Mouse (Mus musculus): ENCODE data around the gene Il10.

The Il10 gene

GRCm38 (mm10) chr1:131048946-131049345 lies 29.3 kb downstream of the Il10 start:
- DNase-seq (ENCODE audit: low read depth, low spot score): no peak

GRCm38 (mm10) chr1:131049361-131049806 lies 29.7 kb downstream of the Il10 start:
- DNase-seq (ENCODE audit: low read depth, low spot score): no peak

GRCm38 (mm10) chr1:131050011-131050410 lies 30.4 kb downstream of the Il10 start:
- DNase-seq (ENCODE audit: low read depth, low spot score): no peak

- no peak for DNase-seq (ENCODE audit: low read depth, low spot score)
Observed at GRCm38 (mm10) chr1:131050617-131051016, 31.0 kb downstream of the Il10 start.

- no peak for DNase-seq (ENCODE audit: low read depth, low spot score)
Observed at GRCm38 (mm10) chr1:131051073-131051472, 31.4 kb downstream of the Il10 start.

- peak; percentile 82 for DNase-seq (ENCODE audit: low read depth, low spot score)
Observed at GRCm38 (mm10) chr1:131053239-131053638, 33.6 kb downstream of the Il10 start.

- no peak for DNase-seq (ENCODE audit: low read depth, low spot score)
Observed at GRCm38 (mm10) chr1:131053656-131054055, 34.0 kb downstream of the Il10 start.

GRCm38 (mm10) chr1:131054251-131054650 lies 34.6 kb downstream of the Il10 start:
- DNase-seq (ENCODE audit: low read depth, low spot score): no peak

- no peak for DNase-seq (ENCODE audit: low read depth, low spot score)
Observed at GRCm38 (mm10) chr1:131058431-131058830, 38.8 kb downstream of the Il10 start.

GRCm38 (mm10) chr1:131059411-131059810 lies 39.8 kb downstream of the Il10 start:
- DNase-seq (ENCODE audit: low read depth, low spot score): no peak

GRCm38 (mm10) chr1:131059841-131060240 lies 40.2 kb downstream of the Il10 start:
- no peak for DNase-seq (ENCODE audit: low read depth, low spot score)

GRCm38 (mm10) chr1:131060290-131061253 lies 40.9 kb downstream of the Il10 start:
- DNase-seq (ENCODE audit: low read depth, low spot score): peak; percentile 48

- no peak for DNase-seq (ENCODE audit: low read depth, low spot score)
Observed at GRCm38 (mm10) chr1:131061740-131062254, 42.2 kb downstream of the Il10 start.

- no peak for DNase-seq (ENCODE audit: low read depth, low spot score)
Observed at GRCm38 (mm10) chr1:131062821-131063220, 43.2 kb downstream of the Il10 start.

- no peak for DNase-seq (ENCODE audit: low read depth, low spot score)
Observed at GRCm38 (mm10) chr1:131064202-131064601, 44.6 kb downstream of the Il10 start.

GRCm38 (mm10) chr1:131068011-131068727 lies 48.5 kb downstream of the Il10 start:
- DNase-seq (ENCODE audit: low read depth, low spot score): no peak

- DNase-seq (ENCODE audit: low read depth, low spot score): no peak
Observed at GRCm38 (mm10) chr1:131069010-131069409, 49.4 kb downstream of the Il10 start.

GRCm38 (mm10) chr1:131072376-131072990 lies 52.8 kb downstream of the Il10 start:
- no peak for DNase-seq (ENCODE audit: low read depth, low spot score)

GRCm38 (mm10) chr1:131074524-131074938 lies 54.9 kb downstream of the Il10 start:
- no peak for DNase-seq (ENCODE audit: low read depth, low spot score)
